In the genomic region with DNA sequence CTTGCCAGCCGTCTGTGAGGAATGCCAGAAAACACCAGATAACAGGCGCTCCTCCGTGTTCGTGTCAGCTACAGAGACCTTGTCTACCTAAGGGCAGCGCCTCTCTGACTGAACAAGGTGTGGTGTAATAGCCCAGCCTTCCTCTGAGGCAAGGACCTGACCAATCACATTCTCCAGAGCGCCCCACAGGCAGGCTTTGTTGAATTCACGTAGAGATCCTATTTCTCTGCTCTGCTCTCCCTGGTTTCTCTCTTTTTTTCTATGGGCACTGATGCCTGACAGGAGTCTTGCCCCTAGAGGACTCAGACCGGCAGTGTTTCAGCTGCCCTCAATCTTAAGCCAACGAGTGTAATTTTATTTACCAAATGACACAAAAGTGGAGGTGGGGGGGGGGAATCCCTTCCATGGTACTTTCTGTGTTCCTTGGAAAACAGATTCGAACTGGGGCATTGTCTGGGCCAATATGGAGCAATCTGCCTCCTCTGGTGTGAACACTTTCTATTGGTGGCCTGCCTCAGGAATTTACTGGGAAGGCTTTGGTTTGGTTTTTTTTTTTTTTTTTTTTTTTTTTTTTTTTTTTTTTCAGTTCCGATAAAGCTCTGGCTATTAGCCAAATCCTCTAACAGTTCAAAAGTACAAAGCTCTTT, we compare ENCODE assay signal across 9 mouse cellular contexts. TPM values are rescaled to one million over a fixed set of nuclear protein-coding genes. Genes with fewer than 3 reads are reported as not detected.
DNase-seq lines count a peak whose midpoint lies in the region; ATAC-seq and TF ChIP-seq lines count a peak whose summit lies in the region.
"Had no signal": no experiment of that assay in that cellular context is flagged by ENCODE, and none has a peak within 500 bp of the region (broad histone marks: within the 10 kb centered on the region; RNA-seq: fewer than 3 reads in every experiment).

No protein-coding gene starts in this region.

- TF ChIP-seq POLR2A in cerebellum, adult 2 months (IDR thresholded peaks at IDR 0.05; ENCODE audit: borderline replicate concordance, insufficient read depth, low read length) = no peak

- peak; percentile 50; the same call in 1 of the 2 replicates for ATAC-seq in lung, embryonic 15.5 days (ENCODE audit: borderline replicate concordance, extremely low read depth, low FRiP score, low TSS enrichment)
- ATAC-seq in CD4-positive, CD25-positive, alpha-beta regulatory T cell, adult 4 months = no peak
- ATAC-seq in forebrain, embryonic 15.5 days (replicated peaks) = no peak

- no peaks in the 10 kb centered on the region for H3K27me3 ChIP-seq in lung, embryonic 15.5 days
- no peaks in the 10 kb centered on the region for H3K27me3 ChIP-seq in cerebellum, adult 2 months (ENCODE audit: control insufficient read depth, insufficient read depth, low read length)
- 0 out of 2 replicates have a peak, but pooled peaks cover 2% of the 10 kb centered on the region for H3K27me3 ChIP-seq in forebrain, embryonic 15.5 days

- TF ChIP-seq CTCF in cerebellum, adult 2 months (IDR thresholded peaks at IDR 0.05; ENCODE audit: borderline replicate concordance, insufficient read depth, low read depth, low read length) = no peak

- peak overlapping the region; percentile 15 for H3K4me3 ChIP-seq in lung, embryonic 15.5 days
- H3K4me3 ChIP-seq in cerebellum, adult 2 months (replicated peaks; ENCODE audit: insufficient read depth, low read depth, low read length) = no peak overlapping the region
- H3K4me3 ChIP-seq in forebrain, embryonic 15.5 days = no peak overlapping the region

- H3K27ac ChIP-seq in lung, embryonic 15.5 days = peak overlapping the region; percentile 60
- no peak overlapping the region for H3K27ac ChIP-seq in cerebellum, adult 2 months (ENCODE audit: insufficient read depth, low read length)
- no peak overlapping the region for H3K27ac ChIP-seq in forebrain, embryonic 15.5 days (replicated peaks)
- H3K27ac ChIP-seq: macrophage had no signal

- DNase-seq in ES-CJ7 (ENCODE audit: low read depth, low spot score) = peak; percentile 61
- peak; percentile 42 for DNase-seq in embryo, embryonic 10 days (ENCODE audit: low spot score)
- DNase-seq in kidney, adult 18-20 months = peak; percentile 41
- no peak for DNase-seq in cerebellum, adult 2 months
- no peak for DNase-seq in frontal cortex, postnatal 36 days (ENCODE audit: low spot score in 2 of 2)

- H3K4me2 ChIP-seq in lung, embryonic 15.5 days = peak overlapping the region; percentile 45
- H3K4me2 ChIP-seq in forebrain, embryonic 15.5 days (replicated peaks) = no peak overlapping the region

- peaks cover 3% of the 10 kb centered on the region; the same call in 1 of the 2 replicates for H3K4me1 ChIP-seq in lung, embryonic 15.5 days
- H3K4me1 ChIP-seq in cerebellum, adult 2 months (ENCODE audit: control insufficient read depth, insufficient read depth, low read length) = no peaks in the 10 kb centered on the region
- no peaks in the 10 kb centered on the region for H3K4me1 ChIP-seq in forebrain, embryonic 15.5 days

- H3K36me3 ChIP-seq in lung, embryonic 15.5 days = no peaks in the 10 kb centered on the region
- H3K36me3 ChIP-seq in forebrain, embryonic 15.5 days = no peaks in the 10 kb centered on the region

- H3K9ac ChIP-seq in lung, embryonic 15.5 days = no peak overlapping the region
- H3K9ac ChIP-seq in forebrain, embryonic 15.5 days (replicated peaks) = no peak overlapping the region

- 10% methylated on average over 11 of the region's 11 CpGs for WGBS in lung, embryonic 15.5 days
- 7% methylated on average over 11 of the region's 11 CpGs for WGBS in cerebellum, adult 2 months
- WGBS in forebrain, embryonic 15.5 days = 15% methylated on average over 11 of the region's 11 CpGs

- no peaks in the 10 kb centered on the region for H3K9me3 ChIP-seq in lung, embryonic 15.5 days
- no peaks in the 10 kb centered on the region for H3K9me3 ChIP-seq in forebrain, embryonic 15.5 days

RNA-seq across cellular contexts. Expression of a gene that starts 0.5 kb away (rescaled TPM):
- polyA plus RNA-seq in lung, embryonic 15.5 days (2015; fragmentation: Nextera tagmentation; extraction: Ambion mirVana) = 19.8 and 22.2 TPM in 2 replicates
- polyA plus RNA-seq in cerebellum, adult 2 months (2012; rRNA removed) = 0.06 and 0.15 TPM in 2 replicates
- not detected for polyA plus RNA-seq in CD4-positive, CD25-positive, alpha-beta regulatory T cell, adult 4 months (2017; shearing (Covaris generic))
- polyA plus RNA-seq in forebrain, embryonic 15.5 days (2015; fragmentation: Nextera tagmentation; extraction: Ambion mirVana) = 0.23 and 0.28 TPM in 2 replicates
- polyA plus RNA-seq: macrophage had no signal

RNA-seq across cellular contexts. Expression of a gene that starts 5.0 kb away (rescaled TPM):
- polyA plus RNA-seq in lung, embryonic 15.5 days (2015; fragmentation: Nextera tagmentation; extraction: Ambion mirVana) = 82.9 and 92.0 TPM in 2 replicates
- polyA plus RNA-seq in cerebellum, adult 2 months (2012; rRNA removed) = 33.8 and 38.3 TPM in 2 replicates
- polyA plus RNA-seq in CD4-positive, CD25-positive, alpha-beta regulatory T cell, adult 4 months (2017; shearing (Covaris generic)) = 10 to 100 TPM in 1 of 2 experiments, 1 to 10 TPM in 1; 8.9 to 13.8 TPM
- 49.3 and 57.8 TPM in 2 replicates for polyA plus RNA-seq in forebrain, embryonic 15.5 days (2015; fragmentation: Nextera tagmentation; extraction: Ambion mirVana)

RNA-seq across cellular contexts. Expression of a gene that starts 13.8 kb away (rescaled TPM):
- 0.15 TPM in 1 of 2 replicates, not detected in the other for polyA plus RNA-seq in lung, embryonic 15.5 days (2015; fragmentation: Nextera tagmentation; extraction: Ambion mirVana)
- 0.77 and 0.79 TPM in 2 replicates for polyA plus RNA-seq in cerebellum, adult 2 months (2012; rRNA removed)
- polyA plus RNA-seq in CD4-positive, CD25-positive, alpha-beta regulatory T cell, adult 4 months (2017; shearing (Covaris generic)) = under 1 TPM in 1 of 2 experiments, not detected in 1; 0.32 TPM
- 0.23 TPM in 1 of 2 replicates, not detected in the other for polyA plus RNA-seq in forebrain, embryonic 15.5 days (2015; fragmentation: Nextera tagmentation; extraction: Ambion mirVana)

RNA-seq across cellular contexts. Expression of a gene that starts 32.3 kb away (rescaled TPM):
- not detected in 2 replicates for polyA plus RNA-seq in lung, embryonic 15.5 days (2015; fragmentation: Nextera tagmentation; extraction: Ambion mirVana)
- polyA plus RNA-seq in cerebellum, adult 2 months (2012; rRNA removed) = 0.29 and 0.46 TPM in 2 replicates
- not detected for polyA plus RNA-seq in CD4-positive, CD25-positive, alpha-beta regulatory T cell, adult 4 months (2017; shearing (Covaris generic))
- polyA plus RNA-seq in forebrain, embryonic 15.5 days (2015; fragmentation: Nextera tagmentation; extraction: Ambion mirVana) = not detected in 2 replicates
- polyA plus RNA-seq: macrophage had no signal

RNA-seq across cellular contexts. Expression of a gene that starts 42.2 kb away (rescaled TPM):
- 38.7 and 39.1 TPM in 2 replicates for polyA plus RNA-seq in lung, embryonic 15.5 days (2015; fragmentation: Nextera tagmentation; extraction: Ambion mirVana)
- 30.8 and 32.3 TPM in 2 replicates for polyA plus RNA-seq in cerebellum, adult 2 months (2012; rRNA removed)
- polyA plus RNA-seq in CD4-positive, CD25-positive, alpha-beta regulatory T cell, adult 4 months (2017; shearing (Covaris generic)) = 1 to 10 TPM; 1.4 to 2.4 TPM
- polyA plus RNA-seq in forebrain, embryonic 15.5 days (2015; fragmentation: Nextera tagmentation; extraction: Ambion mirVana) = 32.2 and 32.3 TPM in 2 replicates

Comparison
In these comparisons a context has a peak if more than half of its experiments do, and no peak if none do; other contexts are left out.
1. DNase-seq: peak in ES-CJ7 (single experiment), embryo, embryonic 10 days (single experiment) and kidney, adult 18-20 months (single experiment); none in cerebellum, adult 2 months (0 of 2) and frontal cortex, postnatal 36 days (0 of 2).
2. RNA of a gene that starts 0.5 kb away (polyA plus RNA-seq): 19.8 to 22.2 TPM in lung, embryonic 15.5 days; 0.23 to 0.28 TPM in forebrain, embryonic 15.5 days, 0.06 to 0.15 TPM in cerebellum, adult 2 months and not detected in CD4-positive, CD25-positive, alpha-beta regulatory T cell, adult 4 months; every median in the first group is over 10 times any median in the second.